Mouse (Mus musculus) intestine, embryonic 15.5 days (tissue): Measurements from ENCODE around the gene Cradd. TPM values are rescaled to one million over a fixed set of nuclear protein-coding genes. Genes with fewer than 3 reads are reported as not detected.

Experiments used
- ATAC-seq: fragments of 200-750 bp; cut with Nextera tagmentation; 2 replicates; pipeline ENCODE4 v1.8.0; 2017; ENCODE audit warnings: moderate TSS enrichment, moderate library complexity
- H3K27ac ChIP-seq: fragments of 300-500 bp; sonication (generic); 2 replicates; pipeline ENCODE4 v1.5.1; 2015; ENCODE audit warnings: mild to moderate bottlenecking, inconsistent platforms
- H3K27me3 ChIP-seq: fragments of 300-500 bp; sonication (generic); replicated peaks from 2 replicates; pipeline ENCODE4 v1.6.1; 2015; ENCODE audit warnings: inconsistent platforms
- H3K36me3 ChIP-seq: fragments of 300-500 bp; sonication (generic); 2 replicates; pipeline ENCODE4 v1.6.1; 2015; ENCODE audit warnings: inconsistent platforms
- H3K4me1 ChIP-seq: fragments of 300-500 bp; sonication (generic); replicated peaks from 2 replicates; pipeline ENCODE4 v1.6.1; 2015; ENCODE audit warnings: inconsistent platforms
- H3K4me2 ChIP-seq: fragments of 300-500 bp; sonication (generic); replicated peaks from 2 replicates; pipeline ENCODE4 v1.6.1; 2015; ENCODE audit warnings: mild to moderate bottlenecking, inconsistent platforms
- H3K4me3 ChIP-seq: fragments of 300-500 bp; sonication (generic); replicated peaks from 2 replicates; pipeline ENCODE4 v1.5.1; 2015; ENCODE audit warnings: inconsistent platforms
- H3K9ac ChIP-seq: fragments of 300-500 bp; sonication (generic); 2 replicates; pipeline ENCODE4 v1.6.1; 2015; ENCODE audit warnings: inconsistent platforms
- H3K9me3 ChIP-seq: fragments of 300-500 bp; sonication (generic); 2 replicates; pipeline ENCODE4 v1.6.1; 2016; ENCODE audit warnings: inconsistent platforms
- WGBS: fragments of 180-500 bp; shearing (Covaris S2); methylation state at CpG from one replicate; pipeline ENCODE4 v1.1.7; 2015; 5-methylcytosine and 5-hydroxymethylcytosine counted together
- polyA plus RNA-seq: library from polyadenylated mRNA; unstranded; fragments of >200 nt; fragmentation: Nextera tagmentation; extraction: Ambion mirVana; gene quantifications from 2 replicates; pipeline ENCODE4 v1.2.1, GENCODE M21; 2015

Cradd gene
- polyA plus RNA-seq, 1 experiment from 2014 or later: 11.2 TPM

DNA sequence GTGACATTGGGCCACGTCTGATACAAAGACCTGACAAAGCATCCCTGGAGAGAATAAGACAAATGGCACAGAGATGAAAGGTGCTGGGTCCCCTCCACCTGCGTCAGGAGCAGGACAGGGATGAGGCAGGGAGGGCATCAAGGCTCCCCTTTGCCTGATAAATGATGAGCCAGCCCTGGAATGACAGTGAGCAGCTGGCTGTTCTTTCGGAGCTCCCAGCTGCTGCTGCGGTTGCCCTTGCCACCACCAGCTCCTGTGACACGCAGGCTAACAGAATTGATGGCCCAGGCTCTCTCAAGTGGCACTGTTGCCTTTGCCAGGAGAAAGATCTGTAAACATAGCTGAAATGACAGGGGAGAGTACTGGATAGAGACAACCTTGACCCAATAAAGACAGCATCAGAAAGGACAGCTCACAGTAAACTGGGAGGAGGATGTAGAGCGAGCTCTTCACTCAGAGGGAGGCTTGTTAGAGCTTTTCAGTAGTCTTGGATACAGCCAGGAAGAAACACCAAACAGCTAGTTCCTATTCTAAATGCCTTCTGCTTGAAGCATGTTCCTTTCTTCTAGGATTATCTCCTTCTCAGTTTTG, 31.8 kb upstream of the Cradd start:
- no peak overlapping the region for H3K4me2 ChIP-seq
- no peak overlapping the region for H3K4me3 ChIP-seq
- no peak for ATAC-seq
- H3K36me3 ChIP-seq: no peaks in the 10 kb centered on the region
- 0 out of 2 replicates have a peak, but pooled peaks cover 2% of the 10 kb centered on the region for H3K4me1 ChIP-seq
- 35% methylated on average over 6 of the region's 6 CpGs for WGBS
- H3K27me3 ChIP-seq: no peaks in the 10 kb centered on the region
- H3K27ac ChIP-seq: no peak overlapping the region
- no peak overlapping the region for H3K9ac ChIP-seq
- H3K9me3 ChIP-seq: no peaks in the 10 kb centered on the region

DNA sequence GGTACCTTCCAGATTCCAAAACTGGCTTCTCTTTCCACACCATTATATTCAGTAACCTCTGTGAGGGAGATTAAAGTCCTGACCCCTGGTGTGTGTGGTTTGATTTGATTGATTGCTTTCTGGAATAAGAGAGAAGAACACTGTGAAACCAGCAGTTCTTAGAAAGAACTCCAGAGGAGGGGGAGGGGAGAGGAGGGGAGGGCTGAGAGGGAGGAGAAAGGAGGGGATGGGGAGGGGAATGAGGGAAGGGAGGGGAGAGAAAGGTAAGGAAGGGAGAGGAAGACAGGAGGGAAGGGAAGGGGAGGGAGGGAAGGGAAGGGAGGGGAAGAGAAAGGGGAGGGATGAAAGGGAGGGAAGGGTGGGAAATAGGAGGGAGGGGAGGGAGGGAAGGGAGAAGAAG, 30.7 kb upstream of the Cradd start:
- no peak overlapping the region for H3K4me2 ChIP-seq
- no peaks in the 10 kb centered on the region for H3K9me3 ChIP-seq
- ATAC-seq: no peak

DNA sequence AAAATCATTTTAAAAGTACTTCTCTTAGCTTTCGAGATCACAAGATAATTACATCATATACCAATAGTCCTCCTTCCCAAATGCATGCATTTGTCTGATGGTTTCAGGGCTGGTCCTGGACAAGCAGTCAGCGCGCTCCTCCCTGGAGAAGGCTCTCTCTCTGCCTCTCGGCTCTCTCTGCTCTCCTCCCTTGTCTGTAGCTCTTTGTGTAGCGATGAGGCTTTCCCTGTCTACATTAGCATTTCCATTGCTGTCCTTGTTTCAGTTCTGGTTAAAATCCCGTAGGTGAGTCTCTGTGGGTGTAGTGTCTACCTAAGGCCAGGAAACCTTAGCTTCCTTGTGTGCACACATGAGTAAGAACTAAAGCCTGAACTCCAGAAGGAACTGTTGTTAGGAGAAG, 30.1 kb upstream of the Cradd start:
- no peaks in the 10 kb centered on the region for H3K36me3 ChIP-seq
- H3K9me3 ChIP-seq: no peaks in the 10 kb centered on the region
- no peak overlapping the region for H3K9ac ChIP-seq
- H3K4me2 ChIP-seq: no peak overlapping the region
- WGBS: 89% methylated on average over 6 of the region's 6 CpGs
- H3K27ac ChIP-seq: no peak overlapping the region
- 0 out of 2 replicates have a peak, but pooled peaks cover 2% of the 10 kb centered on the region for H3K4me1 ChIP-seq
- no peak overlapping the region for H3K4me3 ChIP-seq
- ATAC-seq: no peak
- H3K27me3 ChIP-seq: no peaks in the 10 kb centered on the region

More for the DNA sequence above, 30.7 kb upstream of the Cradd start:
- 0 out of 2 replicates have a peak, but pooled peaks cover 2% of the 10 kb centered on the region for H3K4me1 ChIP-seq
- no peaks in the 10 kb centered on the region for H3K36me3 ChIP-seq
- no peaks in the 10 kb centered on the region for H3K27me3 ChIP-seq
- H3K9ac ChIP-seq: no peak overlapping the region
- H3K4me3 ChIP-seq: no peak overlapping the region
- no peak overlapping the region for H3K27ac ChIP-seq

DNA sequence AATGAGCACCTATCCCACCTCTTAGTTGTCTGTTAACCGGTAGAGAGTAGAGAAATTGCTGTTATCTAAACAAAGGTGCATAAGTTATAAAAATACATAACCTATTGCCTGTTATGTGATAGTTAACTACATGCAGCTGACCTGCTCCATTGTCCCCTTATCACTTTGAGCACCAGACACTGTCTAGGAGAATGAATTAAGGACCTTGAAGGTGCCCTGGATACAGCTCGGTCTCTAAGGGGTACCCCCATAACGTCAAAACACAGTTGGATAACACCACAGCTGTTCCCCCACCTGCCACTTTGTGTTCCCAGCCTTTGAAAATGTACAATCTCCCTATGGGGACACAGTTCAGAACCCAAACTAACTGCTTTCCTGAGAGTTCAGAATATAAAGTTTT, 24.5 kb upstream of the Cradd start:
- no peaks in the 10 kb centered on the region for H3K9me3 ChIP-seq
- H3K27me3 ChIP-seq: no peaks in the 10 kb centered on the region
- H3K4me1 ChIP-seq: no peaks in the 10 kb centered on the region
- no peak overlapping the region for H3K4me2 ChIP-seq
- no peak overlapping the region for H3K9ac ChIP-seq
- H3K4me3 ChIP-seq: no peak overlapping the region
- H3K36me3 ChIP-seq: no peaks in the 10 kb centered on the region
- WGBS: 56% methylated on average over 3 of the region's 3 CpGs
- no peak overlapping the region for H3K27ac ChIP-seq
- ATAC-seq: peak; percentile 25; the same call in 1 of the 2 replicates

DNA sequence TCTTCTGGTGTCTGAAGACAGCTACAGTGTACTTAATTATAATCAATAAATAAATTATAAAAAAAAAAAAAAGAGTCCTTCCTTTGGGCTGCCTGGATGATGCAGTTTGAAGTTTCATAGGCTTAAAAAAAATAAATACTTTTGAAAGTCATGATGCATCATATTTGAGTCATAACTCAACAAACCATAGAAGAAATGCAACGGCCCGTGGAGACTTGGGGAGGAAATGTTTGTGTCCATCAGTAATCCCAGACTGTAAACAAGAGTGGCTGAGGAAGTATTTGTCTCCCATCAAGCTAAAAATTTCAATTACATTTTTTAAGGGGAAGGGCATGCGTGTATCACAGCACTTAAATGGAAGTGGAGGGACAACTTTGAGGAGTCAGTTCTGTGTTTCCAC, 23.8 kb upstream of the Cradd start:
- no peaks in the 10 kb centered on the region for H3K4me1 ChIP-seq
- no peak overlapping the region for H3K4me3 ChIP-seq

DNA sequence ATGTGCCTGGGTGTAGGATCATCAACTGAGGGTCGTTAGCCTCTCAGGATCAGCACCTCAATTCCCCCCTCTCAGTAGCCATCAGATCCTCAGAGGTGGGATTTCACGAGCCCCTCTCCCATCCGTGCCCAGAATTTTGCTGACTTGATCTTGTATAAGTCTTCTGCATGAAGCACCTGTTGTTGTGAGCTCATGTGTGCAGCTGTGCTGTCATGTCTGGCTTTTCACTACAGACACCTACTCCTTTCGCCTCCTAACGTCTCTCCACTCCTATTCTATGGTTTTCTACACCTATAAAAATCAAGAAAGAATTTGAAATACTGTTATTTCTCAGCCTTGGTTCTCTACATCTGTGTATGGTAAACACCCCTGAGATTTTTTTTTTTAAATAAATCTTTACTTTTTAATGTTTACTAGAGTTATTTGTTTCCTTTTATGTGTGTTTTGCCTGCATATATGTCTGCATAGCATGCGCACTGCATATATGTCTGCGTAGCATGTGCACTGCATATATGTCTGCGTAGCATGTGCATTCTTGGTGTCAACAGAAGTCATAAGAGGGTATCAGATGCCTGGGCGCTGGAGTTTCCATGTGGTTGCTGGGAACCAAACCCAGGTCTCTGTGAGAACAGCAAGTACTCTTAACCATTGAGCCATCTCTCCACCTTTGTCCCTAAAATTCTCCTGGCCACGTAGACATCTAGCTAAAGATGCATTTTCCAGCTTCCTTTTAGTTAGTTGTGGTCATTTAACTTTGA, 19.1 kb upstream of the Cradd start:
- H3K27ac ChIP-seq: no peak overlapping the region
- H3K4me2 ChIP-seq: no peak overlapping the region
- no peak overlapping the region for H3K4me3 ChIP-seq
- no peaks in the 10 kb centered on the region for H3K9me3 ChIP-seq
- no peak overlapping the region for H3K9ac ChIP-seq
- H3K4me1 ChIP-seq: no peaks in the 10 kb centered on the region
- ATAC-seq: no peak
- H3K36me3 ChIP-seq: no peaks in the 10 kb centered on the region
- H3K27me3 ChIP-seq: no peaks in the 10 kb centered on the region
- 84% methylated on average over 10 of the region's 10 CpGs for WGBS

More for the DNA sequence above, 23.8 kb upstream of the Cradd start:
- H3K27ac ChIP-seq: no peak overlapping the region
- no peak overlapping the region for H3K4me2 ChIP-seq
- H3K9ac ChIP-seq: no peak overlapping the region
- no peak for ATAC-seq
- WGBS: 70% methylated on average over 3 of the region's 3 CpGs
- H3K27me3 ChIP-seq: no peaks in the 10 kb centered on the region
- H3K9me3 ChIP-seq: no peaks in the 10 kb centered on the region
- no peaks in the 10 kb centered on the region for H3K36me3 ChIP-seq

DNA sequence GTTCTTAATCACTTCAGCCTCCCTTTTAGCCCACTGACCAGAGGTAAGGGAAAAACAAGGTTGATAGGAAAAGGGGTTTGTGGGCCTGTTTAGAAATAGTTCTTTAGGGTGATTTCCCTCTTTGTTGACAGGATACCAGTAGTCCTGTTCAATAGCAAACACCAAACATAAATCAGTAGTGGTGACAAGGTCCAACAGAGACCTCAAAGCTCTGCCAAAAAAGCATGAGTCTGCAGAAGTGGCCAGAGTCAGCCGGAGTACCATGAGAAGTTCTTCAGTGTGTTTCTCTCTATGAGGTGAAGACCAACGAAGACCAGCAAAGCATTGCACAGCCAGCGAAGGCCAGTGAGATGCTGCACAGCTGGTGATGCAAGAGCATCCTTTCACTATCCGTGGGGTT, 16.7 kb upstream of the Cradd start:
- Histone ChIP-seq H3K27me3 (no peaks in the 10 kb centered on the region), H3K9me3 (no peaks in the 10 kb centered on the region), H3K4me2 (no peak overlapping the region), H3K4me3 (no peak overlapping the region), H3K36me3 (no peaks in the 10 kb centered on the region), H3K4me1 (peaks cover 7% of the 10 kb centered on the region; the same call in 1 of the 2 replicates), H3K27ac (no peak overlapping the region), H3K9ac (no peak overlapping the region)
- WGBS: 85% methylated on average over 4 of the region's 4 CpGs
- no peak for ATAC-seq

DNA sequence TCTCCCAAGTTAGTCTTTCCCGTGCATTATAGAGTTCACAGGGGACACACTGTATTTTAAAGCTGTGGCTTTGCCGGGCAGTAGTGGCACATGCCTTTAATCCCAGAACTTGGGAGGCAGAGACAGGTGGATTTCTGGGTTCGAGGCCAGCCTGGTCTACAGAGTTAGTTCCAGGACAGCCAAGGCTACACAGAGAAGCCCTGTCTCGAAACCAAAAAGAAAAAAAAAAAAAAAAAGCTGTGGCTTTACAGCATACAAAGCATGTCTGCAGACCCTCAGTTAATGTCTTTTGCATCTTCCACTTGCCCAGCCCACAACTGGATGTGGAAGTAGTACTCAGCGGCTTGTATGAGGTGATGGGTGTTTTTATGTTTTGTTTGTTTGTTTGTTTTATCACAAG, 13.7 kb upstream of the Cradd start:
- H3K4me1 ChIP-seq: peaks cover 7% of the 10 kb centered on the region; the same call in 1 of the 2 replicates
- H3K9ac ChIP-seq: no peak overlapping the region
- H3K9me3 ChIP-seq: no peaks in the 10 kb centered on the region
- H3K27ac ChIP-seq: no peak overlapping the region
- 65% methylated on average over 5 of the region's 5 CpGs for WGBS
- peak overlapping the region; percentile 30; the same call in 1 of the 2 replicates for H3K4me2 ChIP-seq
- H3K36me3 ChIP-seq: no peaks in the 10 kb centered on the region
- no peak overlapping the region for H3K4me3 ChIP-seq
- no peaks in the 10 kb centered on the region for H3K27me3 ChIP-seq
- ATAC-seq: no peak

DNA sequence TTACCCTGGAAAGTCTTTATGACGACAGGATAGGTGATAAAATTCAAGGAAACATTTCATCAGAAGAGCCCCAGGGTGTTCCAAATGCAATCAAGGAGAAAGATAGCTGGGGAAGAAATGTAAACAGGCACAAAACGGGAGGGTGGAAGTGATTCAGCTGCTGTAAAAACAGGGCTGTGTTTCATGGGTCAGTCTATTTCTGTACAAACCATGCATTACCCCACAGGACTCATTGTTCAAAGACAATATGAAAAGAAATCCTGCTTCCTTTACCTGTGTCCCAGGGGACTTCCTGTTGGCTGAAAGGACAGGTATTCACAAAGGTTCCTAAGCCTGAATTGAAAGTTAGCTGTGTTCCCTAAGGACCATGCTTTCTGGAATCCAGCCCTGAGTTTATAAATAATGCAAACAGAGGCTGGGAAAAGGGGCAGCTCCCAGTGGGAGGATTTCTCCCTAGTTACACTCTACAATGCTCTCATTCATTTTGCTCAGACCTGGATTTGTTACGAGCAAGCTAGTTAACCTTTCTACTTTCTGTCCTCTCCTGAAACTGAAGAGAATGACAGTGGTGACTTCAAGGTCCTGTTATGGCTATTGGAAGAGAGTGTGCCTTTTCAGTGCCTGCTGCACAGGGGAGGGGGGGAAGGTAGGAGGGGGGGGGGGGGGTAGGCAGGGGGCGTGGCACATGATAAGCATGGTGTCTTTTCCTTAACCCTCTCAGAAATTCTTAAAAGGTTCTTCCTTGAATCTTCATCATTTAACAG, 13.0 kb upstream of the Cradd start:
- ATAC-seq: peak; percentile 71
- Histone ChIP-seq H3K27ac (0 out of 2 replicates have a peak overlapping the region, but pooled peaks have one; percentile 22), H3K4me3 (no peak overlapping the region), H3K27me3 (no peaks in the 10 kb centered on the region), H3K9me3 (no peaks in the 10 kb centered on the region), H3K4me1 (peaks cover 7% of the 10 kb centered on the region; the same call in 1 of the 2 replicates), H3K9ac (no peak overlapping the region), H3K4me2 (peak overlapping the region; percentile 30), H3K36me3 (no peaks in the 10 kb centered on the region)
- WGBS: 13% methylated on average over 4 of the region's 4 CpGs

DNA sequence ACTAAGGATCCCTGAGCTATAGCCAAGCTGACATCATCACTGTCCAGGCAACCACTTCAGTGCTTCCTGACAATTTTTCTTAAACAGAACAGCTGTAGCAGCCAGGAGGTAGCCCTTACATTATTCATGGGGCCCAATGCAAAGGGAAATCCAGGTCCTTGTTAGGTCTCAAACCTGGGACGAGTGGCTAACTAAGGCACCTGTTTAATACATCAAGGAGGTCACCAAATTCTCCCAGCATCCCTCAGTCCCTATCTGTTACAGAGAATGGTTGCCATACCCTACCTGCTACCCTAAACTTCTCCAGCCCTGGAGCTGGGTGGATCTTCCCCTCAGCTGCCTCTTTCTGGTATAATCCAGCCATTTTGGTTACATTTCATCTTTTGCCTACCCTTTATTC, 10.9 kb upstream of the Cradd start:
- WGBS: 58% methylated on average over 1 of the region's 1 CpGs
- no peaks in the 10 kb centered on the region for H3K9me3 ChIP-seq
- no peaks in the 10 kb centered on the region for H3K36me3 ChIP-seq
- no peak overlapping the region for H3K4me2 ChIP-seq
- no peaks in the 10 kb centered on the region for H3K27me3 ChIP-seq
- no peak overlapping the region for H3K27ac ChIP-seq
- H3K4me3 ChIP-seq: no peak overlapping the region
- no peak for ATAC-seq
- H3K4me1 ChIP-seq: peaks cover 7% of the 10 kb centered on the region; the same call in 1 of the 2 replicates
- H3K9ac ChIP-seq: no peak overlapping the region

DNA sequence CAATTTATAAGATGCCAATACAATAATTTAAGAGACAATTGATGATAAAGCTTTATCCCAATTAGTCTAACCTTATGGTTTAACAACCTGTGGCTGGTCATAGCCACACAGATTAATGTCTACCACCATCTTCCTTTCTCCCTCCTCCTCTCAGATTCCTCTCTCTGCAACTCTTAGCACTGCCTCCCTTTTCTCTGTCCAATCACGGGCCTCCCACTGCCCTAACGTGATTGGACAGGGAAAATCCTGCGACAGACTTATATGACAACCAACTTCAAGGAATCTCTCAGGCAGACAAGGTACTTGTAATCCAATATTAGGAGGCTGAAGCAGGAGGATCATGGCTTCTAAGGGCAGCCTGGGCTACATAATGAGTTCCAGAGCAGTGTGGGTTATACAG, 8.7 kb upstream of the Cradd start:
- WGBS: 86% methylated on average over 3 of the region's 3 CpGs
- H3K4me1 ChIP-seq: peaks cover 7% of the 10 kb centered on the region; the same call in 1 of the 2 replicates
- H3K9me3 ChIP-seq: no peaks in the 10 kb centered on the region
- H3K27ac ChIP-seq: no peak overlapping the region
- H3K4me2 ChIP-seq: no peak overlapping the region
- no peak for ATAC-seq
- no peak overlapping the region for H3K9ac ChIP-seq
- no peaks in the 10 kb centered on the region for H3K36me3 ChIP-seq
- no peaks in the 10 kb centered on the region for H3K27me3 ChIP-seq
- no peak overlapping the region for H3K4me3 ChIP-seq
